Mouse (Mus musculus): Measurements from ENCODE around the gene Fam49a. TPM values are rescaled to one million over a fixed set of nuclear protein-coding genes. Genes with fewer than 3 reads are reported as not detected.

The Fam49a gene
- total RNA-seq, 2 experiments from 2014 or later = 0.85 to 0.94 TPM

GRCm38 (mm10) chr12:12264151-12264550, 2.2 kb downstream of the Fam49a start:
- ATAC-seq (replicated peaks; ENCODE audit: low FRiP score, low TSS enrichment, poor library complexity, severe bottlenecking) = no peak

GRCm38 (mm10) chr12:12266552-12266951, 4.6 kb downstream of the Fam49a start:
- ATAC-seq (replicated peaks; ENCODE audit: low FRiP score, low TSS enrichment, poor library complexity, severe bottlenecking) = peak; percentile 62; the same call in 1 of the 2 replicates

- no peak for ATAC-seq (replicated peaks; ENCODE audit: low FRiP score, low TSS enrichment, poor library complexity, severe bottlenecking)
Observed at GRCm38 (mm10) chr12:12270495-12270894, 8.6 kb downstream of the Fam49a start.

GRCm38 (mm10) chr12:12274115-12274514, 12.2 kb downstream of the Fam49a start:
- ATAC-seq (replicated peaks; ENCODE audit: low FRiP score, low TSS enrichment, poor library complexity, severe bottlenecking) = no peak

GRCm38 (mm10) chr12:12275124-12275779, 13.3 kb downstream of the Fam49a start:
- no peak for ATAC-seq (replicated peaks; ENCODE audit: low FRiP score, low TSS enrichment, poor library complexity, severe bottlenecking)

- ATAC-seq (replicated peaks; ENCODE audit: low FRiP score, low TSS enrichment, poor library complexity, severe bottlenecking) = no peak
Observed at GRCm38 (mm10) chr12:12277741-12278463, 16.0 kb downstream of the Fam49a start.

GRCm38 (mm10) chr12:12278464-12278872, 16.5 kb downstream of the Fam49a start:
- no peak for ATAC-seq (replicated peaks; ENCODE audit: low FRiP score, low TSS enrichment, poor library complexity, severe bottlenecking)

GRCm38 (mm10) chr12:12283702-12284288, 21.9 kb downstream of the Fam49a start:
- ATAC-seq (replicated peaks; ENCODE audit: low FRiP score, low TSS enrichment, poor library complexity, severe bottlenecking) = no peak

- ATAC-seq (replicated peaks; ENCODE audit: low FRiP score, low TSS enrichment, poor library complexity, severe bottlenecking) = no peak
Observed at GRCm38 (mm10) chr12:12284521-12284920, 22.6 kb downstream of the Fam49a start.

- peak; percentile 84 for ATAC-seq (replicated peaks; ENCODE audit: low FRiP score, low TSS enrichment, poor library complexity, severe bottlenecking)
Observed at GRCm38 (mm10) chr12:12287131-12287786, 25.3 kb downstream of the Fam49a start.

- ATAC-seq (replicated peaks; ENCODE audit: low FRiP score, low TSS enrichment, poor library complexity, severe bottlenecking) = no peak
Observed at GRCm38 (mm10) chr12:12287787-12288132, 25.8 kb downstream of the Fam49a start.

- ATAC-seq (replicated peaks; ENCODE audit: low FRiP score, low TSS enrichment, poor library complexity, severe bottlenecking) = no peak
Observed at GRCm38 (mm10) chr12:12288586-12288985, 26.6 kb downstream of the Fam49a start.

GRCm38 (mm10) chr12:12289636-12290035, 27.7 kb downstream of the Fam49a start:
- ATAC-seq (replicated peaks; ENCODE audit: low FRiP score, low TSS enrichment, poor library complexity, severe bottlenecking) = no peak

GRCm38 (mm10) chr12:12292043-12292618, 30.2 kb downstream of the Fam49a start:
- ATAC-seq (replicated peaks; ENCODE audit: low FRiP score, low TSS enrichment, poor library complexity, severe bottlenecking) = no peak

GRCm38 (mm10) chr12:12294380-12295171, 32.6 kb downstream of the Fam49a start:
- ATAC-seq (replicated peaks; ENCODE audit: low FRiP score, low TSS enrichment, poor library complexity, severe bottlenecking) = no peak

GRCm38 (mm10) chr12:12298451-12298850, 36.5 kb downstream of the Fam49a start:
- no peak for ATAC-seq (replicated peaks; ENCODE audit: low FRiP score, low TSS enrichment, poor library complexity, severe bottlenecking)

- ATAC-seq (replicated peaks; ENCODE audit: low FRiP score, low TSS enrichment, poor library complexity, severe bottlenecking) = no peak
Observed at GRCm38 (mm10) chr12:12299303-12299702, 37.4 kb downstream of the Fam49a start.

- ATAC-seq (replicated peaks; ENCODE audit: low FRiP score, low TSS enrichment, poor library complexity, severe bottlenecking) = no peak
Observed at GRCm38 (mm10) chr12:12301149-12301548, 39.2 kb downstream of the Fam49a start.

GRCm38 (mm10) chr12:12301815-12302214, 39.9 kb downstream of the Fam49a start:
- peak; percentile 90 for ATAC-seq (replicated peaks; ENCODE audit: low FRiP score, low TSS enrichment, poor library complexity, severe bottlenecking)

Measured in megakaryocyte-erythroid progenitor cell, adult 5-6 weeks (primary cell).